In genomic region chr13:60337383-60337782, GRCm38 (mm10) we compare ENCODE assay signal across 9 mouse cellular contexts.
A peak's percentile ranks its signal among the peaks of the same experiment; 100 is the strongest.
DNase-seq lines count a peak whose midpoint lies in the region; ATAC-seq lines count a peak whose summit lies in the region.
"Had no signal": no experiment of that assay in that cellular context is flagged by ENCODE, and none has a peak within 500 bp of the region (broad histone marks: within the 10 kb centered on the region; RNA-seq: fewer than 3 reads in every experiment).

No protein-coding gene starts in this region.

- peak; percentile 35 for DNase-seq in hindbrain, embryonic 11.5 days (ENCODE audit: low spot score)
- DNase-seq in right cerebral cortex, adult 18-20 months: peak; percentile 15
- no peak for DNase-seq in right cerebral cortex, adult 2 months (ENCODE audit: low spot score in 2 of 2)
- no peak for DNase-seq in testis, postnatal 14 days (ENCODE audit: low spot score)
- no peak for DNase-seq in thymus, postnatal 14 days
- DNase-seq: kidney, adult 8-10 months had no signal

- no peaks in the 10 kb centered on the region for H3K36me3 ChIP-seq in hindbrain, embryonic 11.5 days (ENCODE audit: control insufficient read depth, insufficient read depth, low read length)
- no peaks in the 10 kb centered on the region for H3K36me3 ChIP-seq in hindbrain, embryonic 12.5 days
- no peaks in the 10 kb centered on the region for H3K36me3 ChIP-seq in hindbrain, embryonic 13.5 days
- H3K36me3 ChIP-seq: lung, embryonic 15.5 days had no signal

- H3K9me3 ChIP-seq in hindbrain, embryonic 11.5 days (ENCODE audit: control insufficient read depth, low read length): no peaks in the 10 kb centered on the region
- H3K9me3 ChIP-seq in hindbrain, embryonic 12.5 days (replicated peaks): 0 out of 2 replicates have a peak, but pooled peaks cover 6% of the 10 kb centered on the region
- no peaks in the 10 kb centered on the region for H3K9me3 ChIP-seq in hindbrain, embryonic 13.5 days
- H3K9me3 ChIP-seq: lung, embryonic 15.5 days had no signal

- peak; percentile 30; the same call in 1 of the 2 replicates for ATAC-seq in hindbrain, embryonic 11.5 days (ENCODE audit: low FRiP score)
- ATAC-seq in hindbrain, embryonic 12.5 days (ENCODE audit: low FRiP score): no peak
- peak; percentile 71 for ATAC-seq in hindbrain, embryonic 13.5 days (ENCODE audit: low FRiP score)

- H3K4me1 ChIP-seq in hindbrain, embryonic 11.5 days (replicated peaks; ENCODE audit: control insufficient read depth, insufficient read depth, low read length): no peaks in the 10 kb centered on the region
- H3K4me1 ChIP-seq in hindbrain, embryonic 12.5 days: peaks cover 8% of the 10 kb centered on the region; the same call in 1 of the 2 replicates
- peaks cover 6% of the 10 kb centered on the region for H3K4me1 ChIP-seq in hindbrain, embryonic 13.5 days (replicated peaks)

- no peak overlapping the region for H3K27ac ChIP-seq in hindbrain, embryonic 11.5 days (ENCODE audit: low read depth, low read length)
- no peak overlapping the region for H3K27ac ChIP-seq in hindbrain, embryonic 12.5 days
- 0 out of 2 replicates have a peak overlapping the region, but pooled peaks have one; percentile 23 for H3K27ac ChIP-seq in hindbrain, embryonic 13.5 days
- H3K27ac ChIP-seq: lung, embryonic 15.5 days had no signal

- no peak overlapping the region for H3K4me3 ChIP-seq in hindbrain, embryonic 11.5 days (ENCODE audit: low read depth, low read length)
- no peak overlapping the region for H3K4me3 ChIP-seq in hindbrain, embryonic 12.5 days
- no peak overlapping the region for H3K4me3 ChIP-seq in hindbrain, embryonic 13.5 days
- H3K4me3 ChIP-seq: lung, embryonic 15.5 days had no signal

- no peak overlapping the region for H3K4me2 ChIP-seq in hindbrain, embryonic 11.5 days (replicated peaks; ENCODE audit: low read depth, low read length)
- H3K4me2 ChIP-seq in hindbrain, embryonic 12.5 days (replicated peaks): no peak overlapping the region
- H3K4me2 ChIP-seq in hindbrain, embryonic 13.5 days: no peak overlapping the region
- H3K4me2 ChIP-seq: lung, embryonic 15.5 days had no signal

- H3K27me3 ChIP-seq in hindbrain, embryonic 11.5 days (ENCODE audit: control insufficient read depth, insufficient read depth, low read length): no peaks in the 10 kb centered on the region
- no peaks in the 10 kb centered on the region for H3K27me3 ChIP-seq in hindbrain, embryonic 12.5 days
- no peaks in the 10 kb centered on the region for H3K27me3 ChIP-seq in hindbrain, embryonic 13.5 days
- H3K27me3 ChIP-seq: lung, embryonic 15.5 days had no signal

- H3K9ac ChIP-seq in hindbrain, embryonic 11.5 days (ENCODE audit: low read depth, low read length): no peak overlapping the region
- no peak overlapping the region for H3K9ac ChIP-seq in hindbrain, embryonic 12.5 days
- no peak overlapping the region for H3K9ac ChIP-seq in hindbrain, embryonic 13.5 days
- H3K9ac ChIP-seq: lung, embryonic 15.5 days had no signal

- WGBS in hindbrain, embryonic 11.5 days: 63% methylated on average over 2 of the region's 2 CpGs
- WGBS in hindbrain, embryonic 12.5 days: 57% methylated on average over 2 of the region's 2 CpGs
- 56% methylated on average over 2 of the region's 2 CpGs for WGBS in hindbrain, embryonic 13.5 days

Comparison
In these comparisons a context has a peak if more than half of its experiments do, and no peak if none do; other contexts are left out.
1. DNase-seq: peak in hindbrain, embryonic 11.5 days (single experiment) and right cerebral cortex, adult 18-20 months (single experiment); none in right cerebral cortex, adult 2 months (0 of 2), testis, postnatal 14 days (single experiment) and thymus, postnatal 14 days (single experiment).